Mouse (Mus musculus) Muller cell, postnatal 12 days (primary cell): ENCODE data around the gene Dupd1.

Experiments
- DNase-seq: peaks from one replicate; pipeline ENCODE4 v3.0.0-alpha.2; 2015; ENCODE audit errors: inconsistent ontology term

Gene Dupd1

GRCm38 (mm10) chr14:21722021-21722698 is 7.8 kb upstream of the Dupd1 start:
- no peak for DNase-seq

GRCm38 (mm10) chr14:21720430-21721205 is 6.2 kb upstream of the Dupd1 start:
- DNase-seq, result peak; percentile 85

GRCm38 (mm10) chr14:21719646-21720383 is 5.4 kb upstream of the Dupd1 start:
- DNase-seq, result no peak

DNA sequence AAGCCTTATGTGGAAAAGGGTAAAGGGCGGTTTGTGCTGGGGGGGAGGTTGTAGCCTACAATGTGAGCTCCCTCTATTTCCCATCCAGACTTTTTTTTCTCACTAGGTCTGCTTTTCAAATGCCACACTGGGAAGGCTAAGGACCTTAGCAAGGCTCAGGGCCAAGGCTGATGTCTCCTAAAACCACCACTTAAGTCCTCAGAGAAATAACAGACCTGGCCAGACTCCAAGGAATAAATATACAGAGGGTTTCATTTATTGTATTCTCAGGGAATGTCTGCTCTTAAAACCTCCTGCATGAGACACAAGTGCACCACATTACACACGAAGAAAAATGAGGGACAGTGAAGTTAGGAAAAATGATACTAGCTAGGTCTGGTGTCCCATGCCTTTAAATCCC is 3.1 kb downstream of the Dupd1 start:
- no peak for DNase-seq

DNA sequence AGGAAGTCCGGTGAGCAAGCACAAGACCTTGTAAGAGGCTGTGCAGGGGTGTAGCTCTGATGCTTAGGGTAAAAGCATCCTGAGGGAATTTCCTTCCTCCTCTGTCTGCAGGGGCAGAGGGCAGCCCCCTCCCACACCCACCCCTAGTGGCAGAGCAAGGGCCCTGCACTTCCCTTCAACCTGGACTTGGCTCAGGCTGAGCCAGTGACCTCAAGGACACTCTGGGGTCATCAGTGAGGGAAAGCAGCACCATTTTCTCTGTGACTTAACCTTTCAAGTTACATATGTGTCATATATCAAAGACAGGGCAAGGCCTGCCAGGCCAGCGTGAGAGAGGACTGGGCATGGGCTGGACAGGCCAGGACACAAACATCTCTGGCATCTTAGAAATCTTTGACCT is 4.8 kb downstream of the Dupd1 start:
- no peak for DNase-seq

- peak; percentile 90 for DNase-seq
Observed at GRCm38 (mm10) chr14:21706759-21707571, 7.4 kb downstream of the Dupd1 start.

DNA sequence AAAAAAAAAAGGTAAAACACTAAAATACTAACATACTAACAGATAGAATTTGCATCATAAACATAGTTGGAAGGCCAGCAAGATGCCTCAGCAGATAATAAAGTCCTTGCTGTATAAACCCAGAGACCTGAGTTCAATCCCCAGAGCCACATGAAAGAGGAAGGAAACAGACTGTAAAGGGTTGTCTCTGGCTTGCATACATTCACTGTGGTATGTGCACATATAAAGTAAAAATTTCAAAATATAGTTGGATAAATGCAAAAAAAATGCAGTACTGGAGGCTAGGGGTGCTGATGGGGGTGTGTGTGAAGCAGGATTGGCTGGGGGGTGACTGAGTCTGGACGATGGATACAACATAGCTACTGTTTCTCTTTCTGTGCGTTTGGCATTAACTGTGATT is 8.9 kb downstream of the Dupd1 start:
- DNase-seq, result no peak

- no peak for DNase-seq
Observed at GRCm38 (mm10) chr14:21703255-21703654, 11.1 kb downstream of the Dupd1 start.

- DNase-seq, result no peak
Observed at GRCm38 (mm10) chr14:21702691-21703090, 11.7 kb downstream of the Dupd1 start.

DNA sequence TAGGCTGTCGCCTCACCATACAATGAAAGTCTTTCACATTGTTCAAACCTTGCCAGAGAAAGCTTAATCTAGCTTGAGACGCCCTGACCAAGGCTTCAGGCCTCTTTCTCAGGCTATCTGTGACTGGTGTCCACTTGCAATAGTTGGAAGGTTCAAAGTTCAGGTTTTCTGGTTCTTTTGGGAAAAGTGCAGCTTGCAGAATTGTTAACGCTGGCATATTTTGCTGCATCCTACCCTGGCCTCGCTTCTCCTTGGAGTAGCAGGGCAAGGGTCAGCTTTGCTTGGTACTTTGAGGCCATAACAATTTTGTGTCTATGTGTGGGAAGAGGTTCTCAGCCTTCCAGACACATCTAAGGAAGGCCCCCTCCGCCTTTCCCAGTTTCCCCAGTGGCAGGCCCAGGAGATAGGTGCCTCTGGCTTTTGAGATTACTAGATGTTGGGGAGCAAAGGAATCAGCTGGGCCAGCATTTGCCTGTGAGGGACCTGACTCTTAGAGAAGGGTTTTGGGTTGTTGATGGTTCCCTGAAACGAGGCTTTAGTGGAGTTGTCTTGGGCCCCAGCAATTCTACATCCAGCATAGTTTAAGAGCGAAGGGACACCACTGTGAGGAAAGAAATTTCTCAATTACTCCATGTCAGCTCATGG is 18.1 kb downstream of the Dupd1 start:
- no peak for DNase-seq

- DNase-seq, result no peak
Observed at GRCm38 (mm10) chr14:21695020-21695419, 19.4 kb downstream of the Dupd1 start.

DNA sequence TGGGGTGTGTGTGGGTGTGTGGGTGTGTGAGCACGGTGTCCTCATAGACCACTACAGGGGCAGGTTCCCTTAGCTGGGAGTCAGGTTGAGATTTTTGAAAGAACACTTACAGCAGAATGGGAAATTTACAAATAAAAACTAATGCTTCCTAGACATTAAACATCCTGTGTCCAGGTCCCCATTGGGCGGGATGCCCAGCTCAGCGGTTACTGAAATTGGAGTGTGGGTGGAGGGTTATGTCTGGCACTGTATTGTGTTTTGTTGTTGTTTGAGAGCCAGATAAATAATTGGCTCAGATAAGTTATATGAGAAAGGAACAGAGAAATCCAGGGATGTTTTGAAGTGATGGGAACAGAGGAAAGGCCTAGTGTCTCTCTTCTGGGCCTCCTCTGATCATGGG is 23.3 kb downstream of the Dupd1 start:
- peak; percentile 82 for DNase-seq

- no peak for DNase-seq
Observed at GRCm38 (mm10) chr14:21686376-21687279, 27.7 kb downstream of the Dupd1 start.

DNA sequence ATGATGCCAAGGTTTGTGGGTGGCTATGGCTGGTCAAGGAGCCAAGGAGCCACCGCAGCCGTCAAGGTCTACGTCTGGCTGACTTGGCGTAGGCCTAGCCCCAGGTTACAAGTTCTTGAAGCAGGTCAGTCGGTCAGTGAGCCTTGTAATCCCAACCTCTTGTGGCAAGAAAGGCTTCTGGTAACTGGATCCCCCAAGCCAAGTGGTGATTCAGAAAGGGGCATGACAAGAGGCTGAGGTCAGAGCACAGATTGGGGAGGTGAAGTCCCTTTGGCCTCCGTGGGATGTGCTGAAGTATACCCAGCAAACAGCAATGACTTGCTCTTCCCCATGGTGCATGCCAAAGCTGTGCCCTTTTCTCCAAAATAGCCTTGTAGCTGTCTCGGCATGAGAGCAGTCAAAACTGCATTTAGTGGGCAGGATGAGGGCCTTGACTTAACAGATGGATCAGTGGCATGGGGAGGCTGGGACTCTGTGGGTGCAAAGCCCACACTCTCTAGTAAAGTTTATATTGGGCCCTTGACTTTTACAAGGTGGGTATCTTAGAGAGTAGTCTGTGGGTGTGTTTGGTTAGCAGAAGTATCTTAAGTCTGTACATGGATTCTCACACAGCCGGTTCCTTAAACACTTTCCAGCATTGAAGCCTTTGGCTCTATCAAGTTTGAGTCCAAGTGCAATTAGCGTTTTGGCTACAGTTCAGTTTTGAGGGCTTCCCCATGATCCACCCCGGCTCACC is 28.8 kb downstream of the Dupd1 start:
- DNase-seq, result no peak

DNA sequence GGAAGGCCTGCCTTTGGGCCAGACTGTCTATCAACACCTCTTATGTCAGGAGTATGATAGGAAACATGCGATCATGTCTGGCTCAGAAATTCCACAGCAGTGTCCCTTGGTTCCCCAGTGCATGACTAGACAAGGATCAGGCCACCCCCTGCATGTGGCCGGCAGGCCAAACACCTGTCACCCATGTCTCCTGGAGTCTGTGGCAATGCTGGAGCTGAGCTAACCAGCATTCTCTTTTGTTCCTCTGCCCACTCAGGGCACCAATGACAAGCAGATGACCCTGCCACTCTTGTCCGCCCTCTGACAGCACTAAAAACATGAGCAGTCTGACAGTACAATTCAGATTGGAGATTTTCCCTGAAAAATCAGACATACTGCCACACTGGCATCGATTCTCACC is 30.5 kb downstream of the Dupd1 start:
- no peak for DNase-seq

- no peak for DNase-seq
Observed at GRCm38 (mm10) chr14:21682681-21683129, 31.7 kb downstream of the Dupd1 start.

- DNase-seq, result no peak
Observed at GRCm38 (mm10) chr14:21679631-21680201, 34.7 kb downstream of the Dupd1 start.

DNA sequence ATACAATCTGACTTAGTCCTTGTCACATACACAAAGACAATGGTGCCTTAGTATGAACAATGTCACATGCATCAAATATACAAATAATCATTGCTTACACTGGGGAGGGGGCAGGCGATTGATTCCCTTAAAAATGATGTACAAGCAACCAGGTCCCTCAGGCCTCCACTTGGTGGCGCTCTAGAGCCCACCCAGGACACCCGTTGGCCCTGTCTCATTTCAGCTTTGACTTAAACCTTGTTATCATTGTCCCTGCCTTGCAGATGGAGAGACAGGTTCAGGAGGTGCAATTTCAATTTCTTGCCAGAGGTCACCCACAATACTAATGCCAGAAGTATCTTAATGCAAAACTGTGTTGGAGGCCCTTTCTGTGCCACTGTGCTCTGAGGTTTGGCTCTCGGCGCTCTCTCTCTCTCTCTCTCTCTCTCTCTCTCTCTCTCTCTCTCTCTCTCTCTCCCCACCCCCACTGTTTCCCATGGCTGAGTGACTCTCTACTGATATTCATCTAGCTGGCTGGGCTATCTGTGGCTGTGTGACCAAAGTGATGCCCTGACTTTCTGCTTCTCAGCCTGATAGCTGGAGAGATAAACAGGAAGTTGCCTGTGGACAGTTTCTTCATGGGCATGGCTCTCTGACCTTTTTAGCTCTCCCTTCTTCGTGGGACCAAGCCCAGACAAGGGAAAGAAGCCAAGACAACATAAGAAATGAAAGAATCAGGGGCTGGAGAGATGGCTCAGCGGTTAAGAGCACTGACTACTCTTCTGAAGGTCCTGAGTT is 35.7 kb downstream of the Dupd1 start:
- DNase-seq, result peak; percentile 51
